Mouse (Mus musculus) spleen, adult 2 months (tissue): ENCODE measurements around the gene Il21.

ENCODE experiments used
- CTCF ChIP-seq: fragments of 200-500 bp; IDR thresholded peaks from 2 replicates; pipeline ENCODE4 v1.5.1; 2011; ENCODE audit warnings: mild to moderate bottlenecking, inconsistent platforms; ENCODE audit not compliant: insufficient read depth, insufficient read length, insufficient replicate concordance; ENCODE audit errors: extremely low read depth
- POLR2A ChIP-seq: fragments of 200-500 bp; IDR thresholded peaks from 2 replicates; pipeline ENCODE4 v1.6.1; 2011; ENCODE audit warnings: low read depth, low read length, inconsistent platforms

- TF ChIP-seq CTCF (no peak), POLR2A (no peak)
Measured at GRCm38 (mm10) chr3:37280871-37281270, 48.4 kb upstream of the Il21 start.
